Mouse (Mus musculus) liver, adult 2 months (tissue): ENCODE results near the gene Ebf4.

ENCODE experiments used
- CTCF ChIP-seq: fragments of 200-500 bp; IDR thresholded peaks from 2 replicates; pipeline ENCODE4 v1.5.1; 2011; ENCODE audit warnings: low read depth, low read length, control low read depth
- POLR2A ChIP-seq: fragments of 200-500 bp; IDR thresholded peaks from 2 replicates; pipeline ENCODE4 v1.6.1; 2011; ENCODE audit warnings: low read length, control low read depth; ENCODE audit not compliant: insufficient read depth; ENCODE audit errors: extremely low read depth

- TF ChIP-seq CTCF = no peak
- no peak for TF ChIP-seq POLR2A
Measured at GRCm38 (mm10) chr2:130386212-130386611, 91.2 kb downstream of the Ebf4 start.
